Mouse (Mus musculus) embryonic facial prominence, embryonic 15.5 days (tissue): ENCODE data around the gene Aatk. TPM values are rescaled to one million over a fixed set of nuclear protein-coding genes. Genes with fewer than 3 reads are reported as not detected.

Source experiments
- ATAC-seq: fragments of 200-750 bp; cut with Nextera tagmentation; 2 replicates; pipeline ENCODE4 v1.8.0; 2017; ENCODE audit warnings: low read depth, moderate TSS enrichment; ENCODE audit not compliant: insufficient number of reproducible peaks, low FRiP score, low TSS enrichment
- H3K27ac ChIP-seq: fragments of 300-500 bp; sonication (generic); replicated peaks from 2 replicates; pipeline ENCODE4 v1.5.1; 2015; ENCODE audit warnings: mild to moderate bottlenecking, inconsistent platforms
- H3K27me3 ChIP-seq: fragments of 300-500 bp; sonication (generic); 2 replicates; pipeline ENCODE4 v1.6.1; 2015; ENCODE audit warnings: inconsistent platforms
- H3K36me3 ChIP-seq: fragments of 300-500 bp; sonication (generic); 2 replicates; pipeline ENCODE4 v1.6.1; 2015; ENCODE audit warnings: mild to moderate bottlenecking, inconsistent platforms
- H3K4me1 ChIP-seq: fragments of 300-500 bp; sonication (generic); 2 replicates; pipeline ENCODE4 v1.6.1; 2015; ENCODE audit warnings: inconsistent platforms
- H3K4me2 ChIP-seq: fragments of 300-500 bp; sonication (generic); replicated peaks from 2 replicates; pipeline ENCODE4 v1.6.1; 2015; ENCODE audit warnings: mild to moderate bottlenecking, inconsistent platforms
- H3K4me3 ChIP-seq: fragments of 300-500 bp; sonication (generic); replicated peaks from 2 replicates; pipeline ENCODE4 v1.5.1; 2015; ENCODE audit warnings: mild to moderate bottlenecking, inconsistent platforms
- H3K9ac ChIP-seq: fragments of 300-500 bp; sonication (generic); 2 replicates; pipeline ENCODE4 v1.6.1; 2015; ENCODE audit warnings: inconsistent platforms
- H3K9me3 ChIP-seq: fragments of 300-500 bp; sonication (generic); replicated peaks from 2 replicates; pipeline ENCODE4 v1.6.1; 2016; ENCODE audit warnings: inconsistent platforms
- WGBS: fragments of 180-500 bp; shearing (Covaris S2); methylation state at CpG from one replicate; pipeline ENCODE4 v1.1.7; 2015; 5-methylcytosine and 5-hydroxymethylcytosine counted together
- polyA plus RNA-seq: library from polyadenylated mRNA; unstranded; fragments of >200 nt; fragmentation: Nextera tagmentation; extraction: Ambion mirVana; gene quantifications from 2 replicates; pipeline ENCODE4 v1.2.1, GENCODE M21; 2015

The Aatk gene
- polyA plus RNA-seq, 1 experiment from 2014 or later: 7.8 TPM

- no peak overlapping the region for H3K4me3 ChIP-seq
- H3K9me3 ChIP-seq: no peaks in the 10 kb centered on the region
- H3K4me1 ChIP-seq: peaks cover 4% of the 10 kb centered on the region; the same call in 1 of the 2 replicates
- H3K27ac ChIP-seq: no peak overlapping the region
- WGBS: 87% methylated on average over 27 of the region's 27 CpGs
- ATAC-seq: no peak
- H3K27me3 ChIP-seq: no peaks in the 10 kb centered on the region
- H3K36me3 ChIP-seq: peaks cover 88% of the 10 kb centered on the region
- H3K4me2 ChIP-seq: no peak overlapping the region
- H3K9ac ChIP-seq: no peak overlapping the region
These were observed 23.4 kb upstream of the Aatk start for GRCm38 (mm10) chr11:120070286-120070930.

DNA sequence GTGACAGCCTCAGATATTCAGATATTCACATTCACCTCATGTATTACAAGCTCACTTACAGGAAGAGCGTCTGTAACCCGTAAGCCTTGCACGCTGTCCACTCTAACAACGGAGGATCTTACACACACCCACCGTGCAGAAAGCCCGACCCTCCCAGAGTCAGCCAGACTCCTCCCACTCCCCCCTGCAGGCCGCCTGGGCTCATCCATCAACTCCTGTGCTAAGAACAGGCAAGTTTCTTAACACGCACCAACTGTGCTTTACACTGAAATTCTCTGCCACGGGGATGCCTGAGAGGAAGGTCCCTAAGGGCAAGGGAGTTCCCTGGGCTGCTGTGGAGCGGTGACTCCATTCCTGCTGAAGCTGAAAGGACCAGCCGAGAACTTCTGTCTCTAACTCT is 22.3 kb upstream of the Aatk start:
- ATAC-seq: no peak
- no peak overlapping the region for H3K4me2 ChIP-seq
- H3K36me3 ChIP-seq: peaks cover 93% of the 10 kb centered on the region
- H3K9ac ChIP-seq: no peak overlapping the region
- no peak overlapping the region for H3K4me3 ChIP-seq
- WGBS: 33% methylated on average over 11 of the region's 11 CpGs
- H3K27ac ChIP-seq: no peak overlapping the region
- H3K9me3 ChIP-seq: no peaks in the 10 kb centered on the region
- peaks cover 7% of the 10 kb centered on the region; the same call in 1 of the 2 replicates for H3K4me1 ChIP-seq
- H3K27me3 ChIP-seq: no peaks in the 10 kb centered on the region

DNA sequence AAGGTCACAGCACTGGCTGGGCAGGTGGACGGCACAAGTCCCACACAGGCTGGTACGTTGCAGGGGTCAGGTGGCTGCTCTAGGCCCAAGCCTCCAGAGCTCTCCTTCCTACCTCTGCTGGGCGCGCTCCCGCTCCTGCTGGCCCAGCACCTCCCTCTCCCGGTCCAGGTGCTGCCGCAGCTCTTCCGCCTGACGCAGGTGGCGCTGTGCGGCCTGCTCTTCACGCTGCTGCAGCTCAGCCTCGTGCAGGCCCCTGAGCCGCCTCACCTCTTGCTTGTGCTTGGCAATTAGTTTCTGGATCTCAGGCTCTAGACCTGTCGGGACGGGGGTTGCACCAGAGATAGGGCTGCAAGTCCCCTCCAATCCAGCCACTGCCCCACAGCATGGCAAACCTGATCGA is 20.9 kb upstream of the Aatk start:
- Histone ChIP-seq H3K9ac (no peak overlapping the region), H3K27me3 (no peaks in the 10 kb centered on the region), H3K9me3 (no peaks in the 10 kb centered on the region), H3K4me2 (no peak overlapping the region), H3K27ac (no peak overlapping the region), H3K36me3 (peaks cover 88% of the 10 kb centered on the region), H3K4me1 (peaks cover 7% of the 10 kb centered on the region; the same call in 1 of the 2 replicates), H3K4me3 (no peak overlapping the region)
- ATAC-seq: no peak
- 56% methylated on average over 17 of the region's 17 CpGs for WGBS

- Histone ChIP-seq H3K9ac (no peak overlapping the region; the same call in 1 of the 2 replicates), H3K27ac (no peak overlapping the region), H3K27me3 (no peaks in the 10 kb centered on the region), H3K36me3 (peaks cover 63% of the 10 kb centered on the region), H3K4me3 (no peak overlapping the region), H3K9me3 (no peaks in the 10 kb centered on the region), H3K4me1 (peaks cover 7% of the 10 kb centered on the region; the same call in 1 of the 2 replicates), H3K4me2 (no peak overlapping the region)
- ATAC-seq: no peak
- WGBS: 41% methylated on average over 10 of the region's 10 CpGs
These were observed 18.3 kb upstream of the Aatk start for GRCm38 (mm10) chr11:120065291-120065690.

DNA sequence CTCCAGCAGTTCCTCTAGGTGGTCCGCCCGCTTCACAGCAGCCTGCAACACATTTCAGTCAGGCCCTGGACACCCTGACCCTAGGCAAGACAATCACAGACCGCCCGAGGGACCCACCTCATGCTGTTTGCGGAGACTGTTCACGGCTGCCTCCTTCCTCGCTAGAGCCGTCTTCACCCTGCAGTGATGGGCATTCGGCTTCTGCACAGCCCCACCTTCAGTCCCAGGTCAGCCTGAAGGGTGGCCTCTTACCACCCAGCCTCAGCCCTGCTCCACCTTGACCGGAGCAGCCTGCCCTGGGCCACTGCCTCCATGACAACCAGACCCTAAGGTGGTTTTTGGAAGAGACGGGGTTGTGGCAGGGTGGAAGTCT is 17.7 kb upstream of the Aatk start:
- Histone ChIP-seq H3K36me3 (peaks cover 58% of the 10 kb centered on the region), H3K9me3 (no peaks in the 10 kb centered on the region), H3K9ac (no peak overlapping the region), H3K4me3 (no peak overlapping the region), H3K27me3 (no peaks in the 10 kb centered on the region), H3K4me1 (peaks cover 7% of the 10 kb centered on the region; the same call in 1 of the 2 replicates), H3K4me2 (no peak overlapping the region), H3K27ac (no peak overlapping the region)
- no peak for ATAC-seq
- WGBS: 91% methylated on average over 11 of the region's 11 CpGs

DNA sequence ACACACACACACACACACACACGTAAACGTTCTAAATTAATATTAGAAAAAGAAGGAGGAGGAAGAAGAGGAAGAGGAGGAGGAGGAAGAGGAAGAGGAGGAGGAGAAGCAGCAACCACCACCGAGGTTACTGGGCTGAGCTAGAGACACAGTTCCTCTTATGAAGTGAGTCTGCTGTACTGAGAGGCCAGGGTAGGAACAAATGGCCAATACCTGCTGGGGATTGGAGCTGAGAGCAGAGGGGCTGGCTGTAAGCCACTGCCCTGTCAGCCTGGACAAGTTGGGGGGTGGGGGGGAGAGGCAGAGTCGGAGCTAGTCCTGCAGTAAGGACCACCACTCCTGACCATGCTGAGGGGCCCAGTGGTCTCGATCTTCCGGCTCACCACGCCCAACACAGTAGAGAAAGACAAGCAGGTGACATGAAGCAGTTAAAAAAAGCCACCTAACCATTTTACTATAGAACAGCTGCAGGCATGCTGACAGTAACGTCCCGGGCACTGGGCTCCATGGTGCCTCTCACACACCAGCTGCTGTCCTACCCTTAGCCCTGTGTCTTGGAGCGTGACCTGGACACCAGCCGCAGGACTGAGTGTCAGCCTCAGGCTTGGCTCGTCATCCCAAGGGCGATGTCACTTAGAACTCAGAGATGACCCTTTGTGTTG is 17.2 kb upstream of the Aatk start:
- Histone ChIP-seq H3K27ac (no peak overlapping the region), H3K4me2 (no peak overlapping the region), H3K27me3 (no peaks in the 10 kb centered on the region), H3K4me1 (peaks cover 7% of the 10 kb centered on the region; the same call in 1 of the 2 replicates), H3K9ac (no peak overlapping the region), H3K9me3 (no peaks in the 10 kb centered on the region), H3K36me3 (peaks cover 52% of the 10 kb centered on the region), H3K4me3 (no peak overlapping the region)
- no peak for ATAC-seq
- WGBS: 85% methylated on average over 13 of the region's 13 CpGs

DNA sequence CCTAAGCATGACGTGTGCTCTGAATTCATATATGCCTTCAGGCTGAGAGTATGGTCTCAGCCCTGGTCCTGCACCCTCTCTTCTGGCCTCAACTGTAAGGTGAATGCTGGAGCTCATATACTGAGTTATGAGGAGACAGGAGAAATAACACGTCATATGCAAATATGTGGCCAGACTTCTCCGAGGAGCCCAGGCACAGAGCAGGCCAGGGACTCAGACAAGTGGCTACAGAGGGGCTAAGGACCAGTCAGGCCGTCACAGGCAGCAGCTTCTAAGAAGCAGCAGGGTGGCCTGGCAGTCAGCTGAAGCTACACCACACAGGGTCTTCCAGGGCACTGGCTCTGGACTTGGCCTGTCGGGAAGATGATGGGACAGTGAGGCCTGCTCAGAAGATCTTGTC is 16.4 kb upstream of the Aatk start:
- Histone ChIP-seq H3K9me3 (no peaks in the 10 kb centered on the region), H3K27ac (no peak overlapping the region), H3K36me3 (peaks cover 46% of the 10 kb centered on the region), H3K4me1 (peaks cover 7% of the 10 kb centered on the region; the same call in 1 of the 2 replicates), H3K27me3 (no peaks in the 10 kb centered on the region), H3K4me2 (no peak overlapping the region), H3K9ac (no peak overlapping the region), H3K4me3 (no peak overlapping the region)
- whole genome bisulfite sequencing: 89% methylated on average over 5 of the region's 5 CpGs
- no peak for ATAC-seq

GRCm38 (mm10) chr11:120060634-120061033 is 13.7 kb upstream of the Aatk start:
- H3K4me2 ChIP-seq: no peak overlapping the region
- H3K4me3 ChIP-seq: no peak overlapping the region
- no peaks in the 10 kb centered on the region for H3K9me3 ChIP-seq
- peaks cover 22% of the 10 kb centered on the region for H3K36me3 ChIP-seq
- no peaks in the 10 kb centered on the region for H3K27me3 ChIP-seq
- no peak overlapping the region for H3K27ac ChIP-seq
- H3K9ac ChIP-seq: no peak overlapping the region
- no peak for ATAC-seq
- 74% methylated on average over 8 of the region's 8 CpGs for WGBS
- peaks cover 7% of the 10 kb centered on the region; the same call in 1 of the 2 replicates for H3K4me1 ChIP-seq

DNA sequence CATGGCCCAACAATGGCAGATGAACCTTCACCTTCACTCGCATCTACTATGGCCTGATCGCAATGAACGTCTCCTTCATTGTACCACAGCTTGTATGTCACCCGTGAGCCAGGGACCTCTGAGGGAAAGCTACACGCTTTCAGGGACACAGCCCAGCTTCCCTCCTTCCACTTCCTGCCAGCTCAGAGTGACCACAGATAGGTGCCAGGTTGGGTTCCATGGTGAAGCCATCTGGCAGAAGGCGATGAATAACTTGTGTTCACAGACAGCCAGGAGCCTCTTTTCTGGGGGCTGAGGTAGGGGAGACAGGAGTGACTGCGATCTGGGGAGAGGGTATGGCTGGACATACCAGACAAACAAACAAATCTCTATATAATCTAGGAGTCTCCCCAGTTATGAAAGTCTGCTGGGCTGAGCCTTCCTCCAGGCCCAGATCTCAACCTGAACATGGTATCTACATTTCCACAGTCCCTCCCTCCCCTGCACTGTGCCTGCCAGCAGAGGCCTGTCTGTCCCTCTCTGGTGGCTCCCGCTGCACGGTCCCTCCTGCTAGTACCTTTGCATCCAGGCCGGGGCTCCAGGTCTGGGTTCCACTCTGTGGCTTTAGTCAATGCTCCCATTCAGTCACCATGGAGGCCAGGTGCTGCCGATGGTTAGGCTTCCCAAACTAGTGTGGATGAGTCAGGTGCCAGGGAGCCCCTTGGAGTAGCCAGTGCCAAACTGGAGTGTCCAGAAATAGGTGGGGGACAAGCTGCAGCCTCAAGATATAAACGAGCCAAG is 9.2 kb upstream of the Aatk start:
- WGBS: 83% methylated on average over 12 of the region's 12 CpGs
- Histone ChIP-seq H3K9me3 (no peaks in the 10 kb centered on the region), H3K4me3 (no peak overlapping the region), H3K36me3 (no peaks in the 10 kb centered on the region), H3K4me2 (no peak overlapping the region), H3K27me3 (no peaks in the 10 kb centered on the region), H3K27ac (no peak overlapping the region), H3K4me1 (peaks cover 10% of the 10 kb centered on the region; the same call in 1 of the 2 replicates), H3K9ac (no peak overlapping the region)
- no peak for ATAC-seq

- Histone ChIP-seq H3K4me2 (no peak overlapping the region), H3K9me3 (no peaks in the 10 kb centered on the region), H3K27ac (no peak overlapping the region), H3K9ac (no peak overlapping the region), H3K27me3 (peaks cover 3% of the 10 kb centered on the region), H3K36me3 (no peaks in the 10 kb centered on the region), H3K4me1 (peaks cover 12% of the 10 kb centered on the region; the same call in 1 of the 2 replicates), H3K4me3 (no peak overlapping the region)
- 72% methylated on average over 4 of the region's 4 CpGs for WGBS
- ATAC-seq: no peak
These were observed 6.9 kb upstream of the Aatk start for GRCm38 (mm10) chr11:120053846-120054245.

GRCm38 (mm10) chr11:120052274-120052673 is 5.3 kb upstream of the Aatk start:
- WGBS: 51% methylated on average over 9 of the region's 9 CpGs
- ATAC-seq: peak; percentile 48

More at GRCm38 (mm10) chr11:120052274-120052673, 5.3 kb upstream of the Aatk start:
- no peaks in the 10 kb centered on the region for H3K9me3 ChIP-seq
- H3K27ac ChIP-seq: no peak overlapping the region; the same call in 1 of the 2 replicates
- no peak overlapping the region for H3K9ac ChIP-seq
- H3K4me2 ChIP-seq: no peak overlapping the region
- H3K36me3 ChIP-seq: no peaks in the 10 kb centered on the region
- H3K27me3 ChIP-seq: peaks cover 14% of the 10 kb centered on the region
- no peak overlapping the region for H3K4me3 ChIP-seq
- H3K4me1 ChIP-seq: peaks cover 26% of the 10 kb centered on the region
